Comparison of ENCODE assay signal across 9 mouse cellular contexts in the genomic region with DNA sequence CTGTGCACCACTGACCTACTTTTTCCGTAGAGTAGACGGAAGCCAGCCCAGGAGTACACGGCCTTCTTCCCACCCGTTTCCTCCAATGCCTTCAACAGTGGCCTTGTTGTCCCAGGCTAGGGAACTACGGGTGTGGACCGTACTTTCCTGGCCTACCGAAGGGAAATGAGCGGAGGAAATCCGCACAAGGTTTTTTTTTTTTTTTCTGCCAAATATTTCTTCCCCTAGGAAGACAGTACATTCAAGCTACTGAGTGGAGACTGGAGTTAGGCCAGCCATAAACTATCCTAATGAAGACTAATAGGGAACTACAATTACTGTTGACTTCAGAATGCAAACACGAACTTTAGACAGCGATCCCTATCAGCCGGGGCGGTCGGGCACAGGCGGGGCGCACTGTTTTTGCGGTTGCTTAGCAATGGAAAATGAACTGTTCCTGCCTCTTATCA.
DNase-seq lines count a peak whose midpoint lies in the region; ATAC-seq and TF ChIP-seq lines count a peak whose summit lies in the region.
"Had no signal": no experiment of that assay in that cellular context is flagged by ENCODE, and none has a peak within 500 bp of the region (broad histone marks: within the 10 kb centered on the region; RNA-seq: fewer than 3 reads in every experiment).

No protein-coding gene starts in this region.

- H3K9me3 ChIP-seq in MEL (replicated peaks; ENCODE audit: insufficient read depth, low read length): no peaks in the 10 kb centered on the region
- H3K9me3 ChIP-seq in intestine, embryonic 16.5 days (ENCODE audit: control insufficient read depth, low read length): no peaks in the 10 kb centered on the region
- no peaks in the 10 kb centered on the region for H3K9me3 ChIP-seq in liver, embryonic 15.5 days (replicated peaks)
- no peaks in the 10 kb centered on the region for H3K9me3 ChIP-seq in forebrain, embryonic 10.5 days
- H3K9me3 ChIP-seq: megakaryocyte, embryonic 14.5 days had no signal

- no peak for TF ChIP-seq CTCF in MEL (IDR thresholded peaks at IDR 0.05 in 2 of 3, conservative IDR thresholded peaks at IDR 0.05 in 1 of 3; ENCODE audit: control insufficient read depth in 1 of 3, insufficient read depth in 1 of 3, low read depth in 2 of 3, low read length in 3 of 3, poor library complexity in 1 of 3, severe bottlenecking in 1 of 3)

- H3K9ac ChIP-seq in MEL (ENCODE audit: control insufficient read depth, low read depth, low read length, poor library complexity, severe bottlenecking): no peak overlapping the region
- H3K9ac ChIP-seq in intestine, embryonic 16.5 days (ENCODE audit: low read depth, low read length): no peak overlapping the region
- no peak overlapping the region for H3K9ac ChIP-seq in liver, embryonic 15.5 days

- no peaks in the 10 kb centered on the region for H3K79me2 ChIP-seq in MEL (ENCODE audit: control insufficient read depth, insufficient read depth, low read length, poor library complexity)

- H3K27me3 ChIP-seq in MEL (ENCODE audit: control insufficient read depth in 1 of 2, insufficient read depth in 2 of 2, low read length in 2 of 2): no peaks in the 10 kb centered on the region
- no peaks in the 10 kb centered on the region for H3K27me3 ChIP-seq in intestine, embryonic 16.5 days (replicated peaks; ENCODE audit: control insufficient read depth, insufficient read depth, low read length)
- H3K27me3 ChIP-seq in liver, embryonic 15.5 days: no peaks in the 10 kb centered on the region
- peaks cover 25% of the 10 kb centered on the region for H3K27me3 ChIP-seq in forebrain, embryonic 10.5 days (ENCODE audit: poor library complexity, severe bottlenecking)

- 55% methylated on average over 17 of the region's 17 CpGs for WGBS in intestine, embryonic 16.5 days
- 65% methylated on average over 17 of the region's 17 CpGs for WGBS in liver, embryonic 15.5 days (ENCODE audit: insufficient replicate concordance)
- WGBS in forebrain, embryonic 10.5 days: 94% methylated on average over 17 of the region's 17 CpGs

- H3K4me3 ChIP-seq in MEL (ENCODE audit: control insufficient read depth in 1 of 2, insufficient read depth in 1 of 2, low read depth in 2 of 2, low read length in 2 of 2): no peak overlapping the region
- H3K4me3 ChIP-seq in intestine, embryonic 16.5 days (ENCODE audit: low read length): no peak overlapping the region
- no peak overlapping the region for H3K4me3 ChIP-seq in liver, embryonic 15.5 days (replicated peaks)
- H3K4me3 ChIP-seq in forebrain, embryonic 10.5 days: no peak overlapping the region
- H3K4me3 ChIP-seq: megakaryocyte, embryonic 14.5 days had no signal

- TF ChIP-seq EP300 in MEL (IDR thresholded peaks at IDR 0.05; ENCODE audit: low read depth in 1 of 2, low read length in 2 of 2): 0 out of 4 replicates have a peak, but pooled peaks have one; percentile 17 to 35

- peak; percentile 11 to 20 for DNase-seq in adrenal gland, postnatal 36 days
- no peak for DNase-seq in adrenal gland, postnatal 10 days
- peak; percentile 67 for DNase-seq in MEL (ENCODE audit: low read depth, low spot score)
- DNase-seq in B cell, adult 2 months: no peak
- no peak for DNase-seq in spleen, postnatal 4 days (ENCODE audit: low spot score in 2 of 2)
- DNase-seq in forebrain, embryonic 10.5 days (ENCODE audit: extremely low spot score, low spot score): no peak

- no peak for TF ChIP-seq RAD21 in MEL (IDR thresholded peaks at IDR 0.05; ENCODE audit: low read depth, low read length)

- peak; percentile 93 for ATAC-seq in intestine, embryonic 16.5 days
- ATAC-seq in liver, embryonic 15.5 days (ENCODE audit: insufficient read depth): peak; percentile 58

- H3K36me3 ChIP-seq in MEL (ENCODE audit: control insufficient read depth in 1 of 2, insufficient read depth in 2 of 2, low read length in 2 of 2): peaks cover 0 to 6% of the 10 kb centered on the region in 2 experiments; a peak in 2 of 4 replicates
- no peaks in the 10 kb centered on the region for H3K36me3 ChIP-seq in intestine, embryonic 16.5 days (ENCODE audit: control insufficient read depth, insufficient read depth, low read length)
- no peaks in the 10 kb centered on the region for H3K36me3 ChIP-seq in liver, embryonic 15.5 days (replicated peaks)
- no peaks in the 10 kb centered on the region for H3K36me3 ChIP-seq in forebrain, embryonic 10.5 days (replicated peaks)

- no peak overlapping the region for H3K27ac ChIP-seq in MEL (ENCODE audit: control insufficient read depth, low read depth, low read length)
- H3K27ac ChIP-seq in intestine, embryonic 16.5 days (ENCODE audit: low read length): peak overlapping the region; percentile 85
- H3K27ac ChIP-seq in liver, embryonic 15.5 days (replicated peaks): peak overlapping the region; percentile 51; the same call in 1 of the 2 replicates
- no peak overlapping the region; the same call in 1 of the 2 replicates for H3K27ac ChIP-seq in forebrain, embryonic 10.5 days

- TF ChIP-seq POLR2A in MEL (IDR thresholded peaks at IDR 0.05; ENCODE audit: control insufficient read depth in 1 of 2, insufficient read depth in 1 of 2, low read depth in 1 of 2, low read length in 2 of 2, poor library complexity in 1 of 2): no peak

- peak overlapping the region; percentile 20; the same call in 1 of the 2 replicates for H3K4me2 ChIP-seq in intestine, embryonic 16.5 days (ENCODE audit: low read depth, low read length)
- H3K4me2 ChIP-seq in liver, embryonic 15.5 days: peak overlapping the region; percentile 16; the same call in 1 of the 2 replicates

- peaks cover 0 to 10% of the 10 kb centered on the region in 2 experiments; a peak in 2 of 4 replicates for H3K4me1 ChIP-seq in MEL (ENCODE audit: control insufficient read depth in 1 of 2, insufficient read depth in 2 of 2, low read length in 2 of 2)
- peaks cover 8% of the 10 kb centered on the region for H3K4me1 ChIP-seq in intestine, embryonic 16.5 days (ENCODE audit: control insufficient read depth, insufficient read depth, low read length)
- H3K4me1 ChIP-seq in liver, embryonic 15.5 days (replicated peaks): peaks cover 5% of the 10 kb centered on the region; the same call in 1 of the 2 replicates
- peaks cover 10% of the 10 kb centered on the region for H3K4me1 ChIP-seq in forebrain, embryonic 10.5 days

TF ChIP-seq in MEL, 35 proteins besides CTCF, POLR2A, EP300 and RAD21:
- TF ChIP-seq MAZ (IDR thresholded peaks at IDR 0.05; ENCODE audit: low read depth, low read length): no peak
- TF ChIP-seq GATA1 (IDR thresholded peaks at IDR 0.05; ENCODE audit: low read depth, low read length): peak; percentile 44; the same call in 1 of the 2 replicates
- TF ChIP-seq TAL1 (IDR thresholded peaks at IDR 0.05; ENCODE audit: low read length): no peak

Comparison
In these comparisons a context has a peak if more than half of its experiments do, and no peak if none do; other contexts are left out.
1. DNase-seq: peak in adrenal gland, postnatal 36 days (2 of 2) and MEL (single experiment); none in adrenal gland, postnatal 10 days (single experiment), B cell, adult 2 months (0 of 2), spleen, postnatal 4 days (0 of 2) and forebrain, embryonic 10.5 days (single experiment).
2. H3K27ac ChIP-seq: peak in intestine, embryonic 16.5 days (single experiment) and liver, embryonic 15.5 days (single experiment); none in MEL (single experiment) and forebrain, embryonic 10.5 days (single experiment).